Mouse (Mus musculus): ENCODE measurements around the gene BC025920. TPM values are rescaled to one million over a fixed set of nuclear protein-coding genes. Genes with fewer than 3 reads are reported as not detected.

The BC025920 gene
- total RNA-seq, 2 experiments from 2014 or later = 1.7 TPM; not detected in 1

DNA sequence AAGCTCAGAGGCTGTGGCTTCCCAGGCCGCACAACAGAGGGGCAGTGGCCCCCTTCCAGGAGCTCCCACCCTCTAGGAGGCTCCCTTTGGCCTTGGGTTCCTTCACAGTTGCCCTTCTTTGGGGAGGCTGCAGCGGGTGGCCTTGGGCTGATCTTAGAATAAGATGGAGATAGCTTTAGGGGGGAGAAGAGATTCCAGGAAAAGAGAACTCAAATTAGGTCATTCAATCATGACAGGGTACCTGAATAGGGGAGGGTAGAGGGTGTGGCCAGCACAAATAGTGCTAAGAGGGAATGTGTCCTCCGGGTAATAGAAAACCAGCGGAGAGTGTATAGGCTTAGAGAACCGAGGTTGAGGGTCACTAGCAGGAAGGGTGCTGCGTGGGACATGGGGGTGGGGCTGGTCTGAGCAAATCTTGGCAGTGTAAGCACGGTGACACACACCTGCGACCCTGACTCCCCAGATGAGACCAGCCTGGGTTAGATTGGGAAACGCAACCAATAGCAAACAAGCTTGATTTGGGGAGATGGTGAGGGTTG is 33.9 kb upstream of the BC025920 start:
- no peak for ATAC-seq (replicated peaks; ENCODE audit: low FRiP score, poor library complexity, severe bottlenecking)

DNA sequence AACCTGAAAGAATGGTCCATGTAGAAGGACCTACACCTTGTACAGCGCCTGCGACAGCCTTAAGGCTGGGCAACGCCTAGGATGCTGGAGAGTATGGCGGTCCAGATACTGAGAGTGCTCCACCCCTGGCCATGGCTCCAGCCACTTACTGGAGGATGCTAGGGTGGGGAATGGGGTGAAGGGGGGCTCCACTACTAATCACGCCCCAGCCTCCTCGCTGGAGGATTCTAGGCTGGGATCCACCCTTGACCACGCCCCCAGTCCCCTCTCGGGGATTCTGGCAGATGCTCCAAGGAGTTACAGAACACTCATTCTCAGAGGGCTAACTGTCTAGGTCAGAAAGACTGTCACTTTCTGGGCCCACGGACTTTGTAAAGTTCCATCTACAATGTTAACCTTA is 33.1 kb upstream of the BC025920 start:
- no peak for ATAC-seq (replicated peaks; ENCODE audit: low FRiP score, poor library complexity, severe bottlenecking)

DNA sequence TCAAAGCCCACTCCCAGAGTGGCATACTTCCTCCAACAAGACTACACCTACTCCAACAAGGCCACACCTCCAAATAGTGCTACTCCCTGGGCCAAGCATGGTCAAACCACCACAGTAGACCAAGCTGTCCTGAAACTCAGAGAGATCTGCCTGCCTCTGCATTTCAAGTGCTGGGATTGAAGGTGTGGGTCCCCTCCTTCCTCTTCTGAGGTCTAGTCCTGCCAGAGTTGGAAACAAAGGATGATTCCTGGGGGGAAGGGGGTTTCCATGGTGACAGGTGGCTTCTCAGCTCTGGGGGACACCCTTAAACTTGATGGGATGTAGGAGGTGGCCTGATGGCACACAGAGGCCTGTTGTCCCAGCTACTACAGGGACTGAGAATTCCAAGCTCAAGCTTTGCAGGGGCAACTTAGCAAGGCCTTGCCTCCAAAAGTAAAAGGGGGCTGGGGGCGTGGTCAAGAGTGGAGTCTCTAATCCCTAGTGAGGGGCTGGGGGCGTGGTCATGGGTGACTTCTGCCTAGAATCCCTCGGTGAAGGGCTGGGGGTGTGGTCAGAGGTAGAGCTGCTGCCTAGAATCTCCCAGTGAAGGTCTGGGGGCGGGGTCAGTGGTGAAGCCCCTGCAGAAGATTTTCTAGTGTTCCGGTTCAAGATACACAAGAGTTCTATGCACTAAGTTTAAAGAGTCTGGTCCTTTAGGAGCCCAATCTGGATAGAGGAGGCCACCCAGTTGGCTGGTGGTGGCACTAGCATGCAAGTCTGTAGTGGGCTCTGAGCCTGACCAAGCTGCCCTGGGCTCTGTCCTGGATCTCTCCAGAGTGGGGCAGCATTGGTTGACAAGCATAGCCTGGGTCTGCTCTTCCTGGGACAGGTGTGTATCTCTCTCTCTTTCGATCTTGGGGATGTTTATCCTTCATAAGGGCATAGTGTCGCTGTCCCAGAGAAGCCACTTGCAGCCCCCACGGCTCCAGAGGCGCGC is 31.7 kb upstream of the BC025920 start, which contains the start of gene Tle2:
TSS of gene Tle2 (plus strand) at position 481 of the 976 bp plus-strand sequence.
- no peak for ATAC-seq (replicated peaks; ENCODE audit: low FRiP score, poor library complexity, severe bottlenecking)

DNA sequence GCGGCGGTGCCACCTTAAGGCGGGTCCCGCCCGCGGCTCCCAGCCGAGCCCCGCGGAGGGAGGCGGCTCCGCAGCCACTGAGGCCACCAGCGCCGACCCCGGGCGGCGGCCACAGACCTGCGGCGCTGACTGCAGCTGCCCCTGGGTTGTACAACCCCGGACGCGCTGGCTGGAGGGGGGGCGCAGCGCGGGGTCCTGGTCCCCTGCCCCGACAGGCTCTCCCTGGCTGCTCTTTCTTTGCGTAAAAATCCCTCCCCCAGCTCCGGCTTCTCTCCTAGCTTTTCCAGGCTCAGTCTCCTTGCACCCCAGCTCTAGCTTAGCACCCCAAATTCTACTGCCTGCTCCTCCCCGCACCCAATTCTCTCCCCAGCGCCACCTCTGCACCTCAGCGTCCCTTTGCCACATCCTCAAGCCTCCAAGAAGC is 30.9 kb upstream of the BC025920 start:
- ATAC-seq (replicated peaks; ENCODE audit: low FRiP score, poor library complexity, severe bottlenecking) = no peak

DNA sequence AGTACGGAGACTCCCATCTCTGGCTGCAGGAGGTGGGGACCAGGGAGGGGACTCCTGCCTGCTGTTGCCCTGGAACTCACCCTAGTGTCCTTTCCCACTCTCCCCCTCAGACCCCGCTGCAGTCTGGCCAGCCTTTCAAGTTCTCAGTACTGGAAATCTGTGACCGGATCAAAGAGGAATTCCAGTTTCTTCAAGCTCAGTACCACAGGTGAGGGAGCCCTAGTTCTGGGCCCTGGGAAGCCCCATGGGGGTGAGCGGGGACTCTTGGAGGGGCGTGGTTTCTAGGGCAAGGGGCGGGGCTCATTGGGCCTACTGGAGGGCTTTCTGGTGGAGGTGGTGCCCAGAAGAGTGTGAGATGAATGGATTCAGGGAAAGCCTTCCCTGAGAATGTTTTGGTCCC is 30.4 kb upstream of the BC025920 start:
- no peak for ATAC-seq (replicated peaks; ENCODE audit: low FRiP score, poor library complexity, severe bottlenecking)

DNA sequence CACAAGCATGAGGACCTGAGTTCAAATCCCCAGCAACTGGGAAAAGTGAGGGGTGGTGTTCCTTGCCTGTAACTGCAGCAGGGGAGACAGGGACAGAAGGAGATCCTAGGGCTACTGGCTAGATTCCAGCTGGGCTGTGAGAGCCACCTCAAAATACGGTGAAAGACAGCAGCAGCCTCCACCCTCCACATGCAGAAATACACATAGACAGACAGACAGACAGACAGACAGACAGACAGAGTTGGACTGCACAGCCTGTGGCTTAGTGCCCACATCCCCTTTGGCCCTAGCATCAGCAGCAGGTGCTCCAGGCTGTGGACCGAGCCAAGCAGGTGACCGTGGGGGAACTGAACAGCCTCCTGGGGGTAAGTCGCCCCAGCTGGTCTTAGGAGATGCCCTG is 26.1 kb upstream of the BC025920 start:
- no peak for ATAC-seq (replicated peaks; ENCODE audit: low FRiP score, poor library complexity, severe bottlenecking)

DNA sequence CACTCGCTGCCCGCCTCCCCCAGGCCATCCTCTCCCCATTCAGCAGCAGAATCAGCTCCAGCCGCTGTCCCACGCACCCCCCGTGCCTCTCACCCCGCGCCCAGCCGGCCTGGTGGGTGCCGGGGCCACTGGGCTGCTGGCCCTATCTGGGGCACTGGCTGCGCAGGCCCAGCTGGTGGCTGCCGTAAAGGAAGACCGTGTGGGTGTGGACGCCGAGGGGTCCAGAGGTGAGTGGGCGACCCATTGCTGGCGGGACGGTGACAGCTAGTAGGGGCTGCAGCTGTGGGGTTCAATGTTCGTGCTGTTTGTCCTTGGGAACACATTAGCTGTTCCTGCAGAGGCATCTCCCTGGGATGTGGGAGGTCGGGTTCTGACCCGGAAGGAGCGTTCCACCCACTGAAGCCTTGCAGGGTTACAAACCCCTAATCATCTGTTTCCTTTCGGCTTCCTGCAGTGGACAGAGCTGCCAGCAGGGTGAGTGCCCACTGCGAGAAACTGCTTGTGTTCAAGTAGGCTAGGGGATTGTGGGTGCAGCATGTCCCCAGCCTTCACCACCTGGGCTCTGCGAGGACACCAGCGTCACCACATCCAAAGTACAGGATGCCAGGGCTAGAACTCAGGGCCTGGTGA is 25.5 kb upstream of the BC025920 start:
- no peak for ATAC-seq (replicated peaks; ENCODE audit: low FRiP score, poor library complexity, severe bottlenecking)

DNA sequence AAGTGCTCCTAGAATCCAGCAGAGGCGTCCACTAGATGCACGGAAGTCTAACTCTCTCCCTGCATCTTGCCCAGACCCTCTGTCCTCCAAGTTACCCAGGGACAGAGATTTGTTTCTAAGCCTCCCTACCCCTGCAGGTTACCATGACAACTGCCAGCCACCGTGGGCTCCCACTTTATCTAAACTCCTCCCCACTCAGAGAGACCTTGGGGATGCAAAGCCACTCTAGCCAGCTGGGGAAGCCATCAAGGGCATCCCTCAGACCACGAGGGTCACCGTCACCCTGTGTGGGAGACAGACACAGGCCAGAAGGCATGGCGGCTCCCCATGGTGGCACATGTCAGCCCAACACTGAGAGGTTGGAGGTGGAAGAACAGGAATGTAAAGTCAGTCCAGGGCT is 22.7 kb upstream of the BC025920 start:
- ATAC-seq (replicated peaks; ENCODE audit: low FRiP score, poor library complexity, severe bottlenecking) = no peak

DNA sequence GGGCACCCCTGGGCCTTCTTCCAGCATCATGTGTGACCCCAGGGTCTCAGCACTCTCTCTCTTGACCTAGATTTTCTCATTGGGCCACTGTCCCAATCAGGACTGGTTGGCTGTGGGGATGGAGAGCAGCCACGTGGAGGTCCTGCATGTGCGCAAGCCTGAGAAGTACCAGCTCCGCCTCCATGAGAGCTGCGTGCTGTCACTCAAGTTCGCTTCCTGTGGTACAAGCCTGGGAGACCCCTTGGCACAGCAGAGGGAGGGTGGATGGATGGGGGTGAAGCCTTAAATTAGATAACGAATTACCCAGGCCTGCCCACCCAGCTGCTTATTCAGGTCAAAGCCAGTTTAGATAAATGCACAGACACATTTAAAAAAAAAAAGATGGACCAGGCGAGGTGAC is 17.3 kb upstream of the BC025920 start:
- no peak for ATAC-seq (replicated peaks; ENCODE audit: low FRiP score, poor library complexity, severe bottlenecking)

DNA sequence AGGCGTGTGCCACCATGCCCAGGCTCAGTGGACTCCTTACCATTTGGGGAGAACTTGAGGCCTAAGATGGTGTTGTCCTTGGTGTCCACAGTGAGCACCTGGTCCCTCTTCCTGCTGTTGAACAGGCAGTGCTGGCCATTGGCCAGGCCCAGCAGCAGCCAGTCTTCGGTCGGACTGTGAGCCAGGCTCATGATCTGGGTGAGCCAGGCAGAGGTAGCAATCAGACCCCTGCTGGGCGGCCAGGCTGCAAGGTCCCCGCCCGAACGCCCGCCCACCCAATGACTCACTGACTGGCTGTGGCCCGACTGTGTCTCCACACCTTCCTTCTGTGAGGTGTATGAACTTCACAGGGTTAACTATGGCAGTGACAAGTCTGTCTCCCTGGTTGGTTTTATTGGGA is 14.2 kb upstream of the BC025920 start:
- ATAC-seq (replicated peaks; ENCODE audit: low FRiP score, poor library complexity, severe bottlenecking) = no peak

DNA sequence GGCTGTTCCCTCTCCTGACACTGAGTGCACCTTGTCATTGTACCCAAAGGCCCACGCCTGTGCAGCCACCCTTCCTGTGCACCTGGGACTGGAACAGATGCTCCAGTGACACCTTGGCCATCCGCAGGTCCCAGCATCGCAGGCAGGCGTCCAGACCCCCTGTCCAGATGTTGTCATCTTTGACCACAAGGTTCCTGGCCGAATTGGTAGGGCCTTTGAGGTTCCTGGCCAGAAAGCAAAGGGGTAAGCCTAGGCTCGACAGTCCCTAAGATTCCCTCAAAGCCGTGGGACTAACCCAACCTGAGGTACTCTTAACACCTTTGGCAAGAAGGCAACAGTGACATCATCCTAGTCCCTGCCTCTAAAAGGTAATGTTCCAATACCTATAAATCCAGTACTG is 13.4 kb upstream of the BC025920 start:
- ATAC-seq (replicated peaks; ENCODE audit: low FRiP score, poor library complexity, severe bottlenecking) = no peak

DNA sequence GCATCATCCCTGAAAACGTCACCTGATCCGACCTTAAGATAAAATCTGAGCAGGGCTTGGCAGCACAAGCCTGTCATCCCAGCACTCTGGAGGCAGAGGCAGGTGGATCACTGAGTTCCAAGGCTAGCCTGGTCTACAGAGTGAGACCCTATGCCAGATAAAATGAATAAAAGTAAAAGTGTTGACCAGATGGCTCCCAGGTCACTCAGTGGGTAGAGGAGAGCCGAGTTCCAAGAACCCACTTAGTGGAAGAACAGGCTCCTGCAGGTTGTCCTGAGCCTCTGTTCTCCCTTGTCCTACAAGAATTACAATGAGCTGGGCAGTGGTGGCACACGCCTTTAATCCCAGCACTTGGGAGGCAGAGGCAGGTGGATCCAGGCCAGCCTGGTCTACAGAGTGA is 12.8 kb upstream of the BC025920 start:
- no peak for ATAC-seq (replicated peaks; ENCODE audit: low FRiP score, poor library complexity, severe bottlenecking)

DNA sequence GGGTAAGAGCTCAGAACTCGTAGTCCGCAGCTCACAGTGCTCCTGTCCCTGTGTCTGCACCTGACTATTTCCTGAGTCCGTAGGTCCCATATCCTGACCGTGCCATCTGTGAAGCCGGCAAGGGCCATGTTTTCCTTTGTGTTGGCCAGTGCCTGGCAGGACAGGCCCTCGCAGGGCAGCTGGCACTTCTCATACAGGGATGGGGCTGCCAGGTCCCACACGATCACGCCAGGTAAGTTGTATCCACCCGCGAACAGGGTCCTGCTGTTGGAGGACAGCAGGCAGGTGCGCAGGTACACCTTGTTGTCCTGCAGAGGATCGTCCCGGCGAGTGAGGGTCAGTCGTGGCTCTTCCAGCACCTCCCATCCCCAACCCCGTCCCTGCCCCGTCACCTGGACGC is 12.1 kb upstream of the BC025920 start:
- ATAC-seq (replicated peaks; ENCODE audit: low FRiP score, poor library complexity, severe bottlenecking) = no peak

DNA sequence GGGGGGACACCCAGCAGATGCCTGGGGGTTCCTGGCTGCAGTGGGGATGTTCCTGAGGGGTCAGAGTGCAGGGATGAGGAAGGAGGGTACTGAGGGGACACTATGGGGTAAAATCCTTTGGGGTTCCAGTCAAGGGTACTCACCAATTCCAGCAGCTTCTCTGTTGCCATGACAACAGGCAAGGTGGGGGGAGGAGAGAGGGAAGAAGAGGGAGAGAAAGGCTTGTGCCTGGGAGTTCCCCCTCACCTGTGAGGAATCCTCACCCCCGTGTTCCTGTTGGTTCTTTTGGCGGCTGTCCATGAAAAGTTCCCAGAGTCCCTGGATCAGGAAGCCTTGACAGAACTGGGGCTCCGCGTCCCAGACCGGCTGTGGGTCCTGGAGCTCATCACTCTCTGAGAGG is 10.5 kb upstream of the BC025920 start:
- no peak for ATAC-seq (replicated peaks; ENCODE audit: low FRiP score, poor library complexity, severe bottlenecking)

DNA sequence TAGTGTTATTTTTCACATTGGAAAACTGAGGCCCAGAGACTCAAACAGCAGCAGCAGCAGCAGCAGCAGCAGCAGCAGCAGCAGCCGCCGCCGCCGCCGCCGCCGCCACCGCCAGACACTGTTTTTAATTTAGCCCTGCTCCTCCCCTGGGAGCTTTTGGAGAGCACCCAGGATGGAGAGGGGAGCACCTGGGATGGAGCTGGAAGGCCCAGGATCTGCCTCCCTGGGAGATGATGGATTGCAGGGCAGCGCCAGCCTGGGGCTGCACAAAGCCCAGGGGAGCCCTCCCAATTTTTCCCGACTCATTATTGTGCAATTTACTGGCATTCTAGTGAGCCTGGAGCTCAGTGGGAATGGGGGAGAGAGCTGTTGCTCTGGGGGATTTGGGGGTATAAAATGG is 9.5 kb upstream of the BC025920 start:
- ATAC-seq (replicated peaks; ENCODE audit: low FRiP score, poor library complexity, severe bottlenecking) = no peak

DNA sequence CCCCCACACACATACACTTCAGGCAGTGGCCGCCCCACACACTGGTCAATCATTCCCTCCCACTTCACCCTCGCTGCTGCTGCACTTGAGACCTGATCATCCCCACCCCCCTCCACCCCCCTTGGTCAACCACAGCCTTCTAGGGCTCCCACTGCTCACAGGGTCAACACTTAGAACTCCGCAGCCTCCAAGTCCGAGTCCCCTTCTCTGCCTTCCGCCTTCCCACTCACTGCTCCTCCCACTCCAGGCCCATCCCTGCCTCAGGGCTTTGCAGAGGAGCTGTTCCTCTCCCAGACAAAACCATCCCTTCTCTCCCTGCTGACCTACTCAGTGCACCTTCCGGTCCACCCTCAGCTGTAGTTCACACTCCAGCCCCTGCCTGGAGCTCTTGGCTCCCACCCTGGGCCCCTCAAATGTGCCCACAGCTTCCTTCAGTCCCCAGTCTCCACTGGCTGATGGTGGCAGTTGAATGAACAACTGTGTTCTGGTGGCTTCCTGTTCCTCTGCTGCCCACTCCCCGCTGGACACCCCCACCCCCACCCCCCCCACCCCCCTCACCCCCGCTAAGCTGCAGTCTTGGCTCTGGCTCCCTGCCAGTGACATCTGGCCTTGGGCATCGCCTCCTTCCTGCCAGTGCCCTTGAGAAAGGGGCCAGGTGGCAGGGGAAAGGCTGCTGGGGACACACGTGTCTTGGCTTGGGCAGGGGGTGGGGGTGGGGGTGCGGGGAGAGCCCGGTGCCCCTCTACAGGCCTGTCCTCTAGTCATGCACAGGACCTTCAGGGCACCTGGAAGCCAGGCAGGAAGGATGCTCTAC is 8.7 kb upstream of the BC025920 start:
- no peak for ATAC-seq (replicated peaks; ENCODE audit: low FRiP score, poor library complexity, severe bottlenecking)

DNA sequence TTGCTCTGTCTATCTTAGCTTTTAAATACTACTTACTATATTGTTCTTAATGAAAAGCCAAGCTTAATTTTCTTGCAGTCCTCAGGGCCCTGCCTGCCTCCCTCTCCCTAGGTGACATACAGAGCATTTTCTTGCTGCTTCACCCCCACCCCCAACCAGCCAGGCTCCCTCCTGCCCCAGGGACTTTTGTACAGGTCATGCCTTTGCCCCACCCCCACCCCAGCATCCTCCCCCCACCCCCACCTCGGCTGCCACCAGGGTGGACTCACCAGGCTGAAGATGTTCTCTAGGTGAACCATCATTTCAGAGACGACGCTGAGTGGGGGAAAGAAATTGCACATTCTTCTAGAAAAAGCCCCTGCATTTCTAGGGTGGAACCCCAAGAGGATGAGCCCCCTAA is 7.7 kb upstream of the BC025920 start:
- no peak for ATAC-seq (replicated peaks; ENCODE audit: low FRiP score, poor library complexity, severe bottlenecking)

DNA sequence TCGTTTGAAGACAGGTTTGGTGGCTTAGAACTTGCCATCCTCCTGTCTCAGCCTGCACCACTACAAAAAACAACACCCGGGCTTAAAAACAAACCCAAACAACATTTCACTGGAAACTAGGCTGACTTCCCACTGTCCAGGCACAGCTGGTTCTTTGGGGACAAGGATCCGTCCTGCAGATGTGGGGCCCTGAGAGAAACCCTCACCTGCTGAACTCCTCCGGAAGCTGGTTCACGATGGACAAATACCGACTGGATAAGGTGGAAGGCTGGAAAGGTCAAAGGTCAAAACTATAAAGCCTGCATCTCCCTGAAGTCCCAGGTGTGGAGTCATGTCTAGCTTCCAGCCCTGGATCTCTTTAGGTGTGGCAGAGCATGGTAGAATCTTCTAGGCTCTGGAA is 7.2 kb upstream of the BC025920 start:
- ATAC-seq (replicated peaks; ENCODE audit: low FRiP score, poor library complexity, severe bottlenecking) = no peak

DNA sequence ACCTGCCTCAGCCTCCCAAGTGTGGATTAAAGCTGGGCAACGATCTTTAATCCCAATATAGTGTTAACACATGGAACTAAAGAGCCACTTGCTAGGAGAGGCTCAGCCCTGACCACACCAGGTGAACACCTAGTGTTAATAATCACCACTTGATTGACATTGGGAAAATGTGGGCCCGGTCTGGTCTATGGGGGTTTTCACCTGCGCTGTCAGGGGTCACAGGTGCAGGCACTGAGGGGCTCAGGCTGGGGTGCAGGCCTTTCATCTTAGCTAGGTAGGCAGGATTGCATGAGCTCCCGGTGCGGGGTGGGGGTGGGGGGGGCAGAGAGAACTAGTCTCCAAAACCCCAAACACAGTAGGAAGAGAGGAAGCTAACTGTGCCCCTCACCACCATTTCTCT is 6.4 kb upstream of the BC025920 start:
- no peak for ATAC-seq (replicated peaks; ENCODE audit: low FRiP score, poor library complexity, severe bottlenecking)

DNA sequence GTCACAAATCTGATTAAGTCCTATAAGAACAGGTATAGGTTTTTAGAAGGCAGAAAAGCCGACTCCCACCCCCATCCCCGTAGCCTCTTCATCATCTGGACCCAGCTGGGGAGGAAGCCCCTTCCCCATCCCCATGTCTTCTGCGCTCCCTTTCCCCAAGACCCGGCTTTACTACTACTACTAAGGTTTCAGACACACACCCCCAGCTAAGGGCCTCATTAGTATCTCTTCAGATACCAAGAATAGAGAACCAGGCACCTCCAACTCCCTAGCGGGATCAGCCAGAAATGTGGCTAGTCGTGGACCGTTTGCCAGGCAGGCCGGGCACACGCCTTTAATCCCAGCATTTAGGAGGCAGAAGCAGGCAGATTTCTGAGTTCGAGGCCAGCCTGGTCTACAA is 6.0 kb upstream of the BC025920 start:
- no peak for ATAC-seq (replicated peaks; ENCODE audit: low FRiP score, poor library complexity, severe bottlenecking)

All from erythroid progenitor cell, adult 5-6 weeks (primary cell).